Mouse (Mus musculus) Muller cell, postnatal 12 days (primary cell): ENCODE measurements at regions not wholly inside any gene's neighbourhood (a gene's known extent, or its start where the extent isn't known, plus 50 kb on each side); places are given as distances from the start of the nearest gene placed in this dataset.
"Not testable (repeated sequence)": the region's sequence is repeated elsewhere in the genome, so short reads cannot be mapped to it uniquely, and the experiment has no call there.

ENCODE experiments used
- DNase-seq: peaks from one replicate; pipeline ENCODE4 v3.0.0-alpha.2; 2015; ENCODE audit errors: inconsistent ontology term

DNA sequence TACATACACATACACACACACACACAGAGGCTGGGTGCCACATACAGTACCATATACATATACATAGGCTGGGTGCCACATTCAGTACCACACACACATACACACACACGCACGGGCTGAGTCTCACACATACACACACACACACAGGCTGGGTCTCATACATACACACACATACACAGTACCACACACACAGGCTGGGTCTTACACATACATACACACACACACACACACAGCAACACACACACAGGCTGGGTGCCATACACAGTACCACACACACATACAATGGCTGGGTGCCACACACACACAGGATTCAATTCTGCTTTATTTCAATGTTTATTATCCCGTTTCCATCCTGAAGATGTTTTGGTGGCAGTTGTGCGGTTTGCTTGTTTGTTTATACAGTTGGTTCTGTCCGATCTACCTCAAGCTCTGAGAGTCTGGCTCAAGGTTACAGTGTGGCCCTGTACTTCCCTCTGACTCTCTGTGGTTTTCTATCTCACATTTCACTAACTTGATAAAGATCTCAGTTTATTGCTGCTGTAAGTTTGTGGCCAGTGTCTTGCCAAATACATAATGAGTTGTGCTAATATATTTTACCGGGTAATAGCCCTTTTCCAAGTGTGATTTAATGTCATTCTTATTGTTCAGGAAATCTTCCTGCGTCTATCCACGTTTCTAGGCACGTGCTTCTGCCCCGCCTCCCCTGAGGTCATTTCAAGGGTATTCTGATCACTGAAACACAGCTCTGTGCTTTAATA lies 164.7 kb upstream of the Zfp637 start:
- no peak for DNase-seq

DNA sequence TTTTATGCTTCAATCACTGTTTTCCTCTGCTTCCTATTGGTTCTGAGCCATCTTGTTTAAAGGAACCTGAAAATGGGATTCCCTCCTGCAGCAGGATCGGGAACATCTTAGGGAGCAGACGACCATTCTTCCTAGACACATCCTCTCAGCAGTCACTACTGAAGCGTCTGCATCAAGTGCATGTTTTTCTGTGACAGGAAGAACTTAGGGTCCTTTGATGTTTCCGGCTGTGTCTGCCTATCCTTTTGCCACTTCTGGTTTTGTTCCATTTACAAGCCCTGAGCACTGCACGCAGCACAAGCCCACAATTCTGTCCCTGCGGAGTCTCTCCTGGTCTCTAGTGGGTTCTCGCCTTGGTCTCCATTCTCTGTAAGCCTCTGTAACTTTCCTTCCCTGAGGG lies 163.9 kb upstream of the Zfp637 start:
- DNase-seq: no peak

DNA sequence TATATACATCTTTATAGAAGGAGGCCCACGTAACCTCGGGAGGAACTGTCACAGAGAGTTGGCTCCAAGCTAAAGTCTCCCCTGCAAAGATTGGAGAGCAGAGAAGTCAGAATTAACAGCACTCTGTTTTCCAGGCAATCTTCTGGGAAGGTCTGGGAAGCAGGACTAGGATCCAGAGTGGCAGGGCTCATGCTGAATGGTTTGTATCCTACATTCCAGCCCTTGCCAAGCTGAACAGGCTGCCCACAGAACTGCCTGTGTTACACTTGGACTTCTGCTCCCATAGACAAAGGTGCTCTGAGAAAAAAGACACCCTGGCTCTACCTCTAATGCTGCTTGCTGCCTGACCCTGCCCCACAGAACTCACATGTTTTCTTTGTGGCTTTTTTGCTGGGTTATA lies 163.2 kb upstream of the Zfp637 start:
- DNase-seq: no peak

DNA sequence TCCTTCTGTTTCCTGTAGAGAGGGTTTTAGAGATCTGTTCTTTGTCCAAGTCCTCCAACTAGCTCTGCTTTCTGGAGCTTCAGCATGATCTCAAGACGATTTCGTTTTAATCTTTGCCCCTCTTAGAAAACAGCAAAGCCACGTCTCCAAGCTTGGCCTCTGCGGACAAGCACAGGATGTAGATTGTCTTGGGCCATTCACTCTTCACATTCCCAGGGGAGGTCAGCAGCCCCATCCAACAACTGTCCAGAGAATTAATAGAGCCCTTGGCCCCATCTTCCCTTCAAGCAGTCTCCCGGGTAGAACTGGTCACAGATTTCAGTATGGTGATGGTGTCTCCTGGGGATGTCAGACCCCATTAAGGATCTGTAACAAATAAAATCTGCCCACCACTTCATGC lies 162.7 kb upstream of the Zfp637 start:
- DNase-seq: no peak

DNA sequence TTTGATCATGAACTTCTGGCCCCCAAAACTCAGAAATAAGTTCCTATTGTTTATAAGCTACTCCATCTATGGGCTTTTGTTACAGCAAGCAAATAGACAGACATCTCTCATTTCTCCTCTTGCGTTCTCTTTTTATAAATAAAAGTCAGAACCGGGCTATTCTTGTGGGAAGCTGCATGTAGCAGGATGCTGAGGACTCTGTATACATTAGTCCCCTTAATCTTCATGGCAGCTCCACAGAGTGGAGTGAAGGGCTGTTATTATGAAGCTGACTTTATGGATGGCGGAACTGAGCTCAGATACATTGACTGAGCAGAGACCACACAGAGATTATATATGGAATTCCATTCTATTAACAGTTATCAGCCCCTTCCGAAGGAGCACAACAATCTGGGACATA lies 162.1 kb upstream of the Zfp637 start:
- no peak for DNase-seq

DNA sequence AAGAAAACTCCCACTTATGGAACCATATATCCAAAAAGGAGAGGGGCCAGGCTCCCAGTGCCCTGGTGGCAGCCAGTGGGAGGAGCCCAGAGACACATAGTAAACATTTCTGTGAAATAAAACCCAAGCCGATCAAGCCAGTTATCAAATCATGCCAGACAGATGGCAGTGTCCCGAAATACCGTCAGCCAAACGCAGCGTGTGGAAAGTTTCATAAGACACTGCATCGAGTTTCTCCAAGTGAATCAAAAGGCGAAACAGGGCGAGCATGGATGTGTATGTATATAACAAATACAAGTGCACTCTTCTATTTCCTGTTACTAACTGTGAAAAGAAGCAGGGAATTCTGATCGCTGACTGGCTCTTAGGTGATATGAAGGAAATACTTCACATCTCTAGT lies 154.8 kb upstream of the Zfp637 start:
- DNase-seq: no peak

DNA sequence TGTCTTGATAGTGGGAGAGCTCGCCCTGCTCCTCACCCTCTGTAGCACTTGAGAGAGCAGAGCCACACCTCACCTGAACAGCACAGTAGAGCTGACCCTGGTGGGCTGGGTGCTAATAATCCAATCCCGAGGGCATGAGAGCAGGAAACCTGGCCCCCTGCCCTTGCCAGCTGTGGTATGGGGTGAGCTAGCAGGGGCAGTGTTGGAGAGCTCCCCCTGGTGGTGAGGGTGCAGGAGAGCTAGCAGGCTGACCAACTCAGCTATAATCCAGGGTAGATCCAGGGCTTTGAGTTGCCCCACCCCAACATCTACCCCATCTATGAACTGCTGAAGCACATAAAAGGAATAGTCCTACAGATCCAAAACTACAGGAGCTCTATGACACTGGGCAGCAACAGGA lies 153.9 kb upstream of the Zfp637 start:
- no peak for DNase-seq

DNA sequence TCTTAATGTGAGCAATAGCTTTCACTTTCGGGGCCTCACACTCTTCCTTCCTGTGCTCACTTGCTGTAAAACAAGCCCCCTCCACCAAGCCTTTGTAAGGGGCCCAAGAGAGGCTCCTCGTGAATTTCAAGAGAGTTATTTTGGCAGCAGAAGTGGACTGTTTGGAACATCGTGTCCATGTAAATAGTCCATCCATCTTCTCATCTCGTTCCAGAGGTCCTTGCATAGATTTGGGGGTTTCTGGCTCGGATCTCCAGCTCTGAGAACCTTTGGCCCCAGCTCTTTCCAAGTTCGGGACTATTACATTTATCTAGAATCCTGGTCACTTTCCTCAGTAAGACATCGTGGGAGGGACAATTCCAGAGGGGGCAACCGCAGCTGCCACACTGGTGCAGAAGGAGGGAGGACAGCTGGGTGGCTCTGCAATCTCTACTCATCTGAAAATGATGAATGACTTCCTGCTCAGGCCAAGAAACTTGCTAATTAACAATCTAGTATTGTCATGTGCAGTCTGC lies 152.3 kb upstream of the Zfp637 start:
- no peak for DNase-seq

DNA sequence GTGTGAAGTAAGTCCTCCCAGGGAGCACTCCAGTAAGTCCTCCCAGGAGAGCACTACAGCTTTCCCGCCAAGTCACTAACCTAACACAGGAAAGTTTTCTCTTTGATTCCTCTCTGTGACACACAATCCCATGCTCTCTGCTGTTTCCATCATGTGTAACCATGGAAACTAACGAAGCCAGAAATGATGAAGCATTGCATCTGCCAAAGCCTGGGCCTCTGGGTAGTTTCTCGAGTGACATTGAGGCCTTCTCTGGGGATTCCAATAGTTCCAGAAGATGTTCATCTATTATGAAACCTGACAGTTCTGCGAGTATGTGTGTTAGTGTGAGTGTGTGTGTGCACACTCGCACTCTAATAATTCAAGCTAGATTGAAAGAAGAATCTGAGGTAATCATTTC lies 140.7 kb upstream of the Zfp637 start:
- DNase-seq: no peak

DNA sequence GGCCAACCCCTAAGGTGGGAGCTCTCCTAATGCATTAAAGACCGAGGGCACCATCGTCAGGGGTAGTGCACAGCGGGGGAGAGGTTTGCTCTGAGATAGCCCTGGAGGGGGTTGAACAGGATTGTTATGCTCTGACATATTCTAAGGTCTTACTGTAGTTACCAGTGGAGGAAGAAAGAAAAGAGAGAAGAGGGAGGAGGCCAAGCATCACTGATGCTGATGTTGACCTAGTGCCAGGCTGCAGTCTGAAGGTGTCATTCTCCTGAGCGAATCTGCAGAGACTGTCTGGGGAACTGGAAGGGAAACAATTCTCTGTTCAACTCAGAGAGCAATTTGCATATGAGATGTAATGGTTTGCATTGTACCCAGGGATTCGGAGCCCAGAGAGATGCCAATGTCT lies 139.4 kb upstream of the Zfp637 start:
- no peak for DNase-seq

DNA sequence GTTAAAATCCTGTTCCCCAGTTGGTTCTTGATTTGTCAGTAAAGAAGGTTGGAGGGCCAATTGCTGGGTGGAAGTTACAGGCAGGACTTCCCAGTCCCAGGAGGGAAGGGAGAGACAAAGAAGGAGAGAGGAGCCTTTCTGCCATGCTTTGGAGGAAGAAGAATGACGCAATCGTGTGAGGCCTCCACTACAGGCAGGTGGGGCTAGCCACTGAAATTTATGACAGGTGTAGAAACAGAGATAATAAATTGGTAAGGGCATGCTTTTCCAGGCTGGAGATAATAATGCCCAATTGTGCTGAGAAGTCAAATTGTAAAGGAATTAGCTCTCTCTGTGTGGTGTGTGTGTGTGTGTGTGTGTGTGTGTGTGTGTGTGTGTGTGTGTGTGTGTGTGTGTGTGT lies 135.0 kb upstream of the Zfp637 start:
- DNase-seq: no peak

DNA sequence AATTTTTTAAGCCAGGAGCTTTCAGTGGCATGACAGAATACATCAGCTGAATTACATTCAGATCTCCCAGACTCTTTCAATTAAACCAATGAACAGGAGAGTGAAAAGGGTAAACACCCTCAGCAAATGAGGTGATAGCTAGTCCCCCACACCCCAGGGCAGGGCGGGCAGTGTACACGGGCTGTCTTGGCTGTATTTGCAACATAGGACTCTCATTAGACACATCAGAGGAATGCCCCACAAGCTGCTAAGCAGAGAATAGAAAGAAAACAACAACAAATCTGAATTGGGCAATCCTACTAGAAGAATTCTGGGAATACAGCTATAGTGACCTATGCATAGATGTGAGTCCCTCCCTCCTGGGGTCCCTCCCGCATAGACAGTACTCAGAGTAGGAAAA lies 131.8 kb upstream of the Zfp637 start:
- no peak for DNase-seq

DNA sequence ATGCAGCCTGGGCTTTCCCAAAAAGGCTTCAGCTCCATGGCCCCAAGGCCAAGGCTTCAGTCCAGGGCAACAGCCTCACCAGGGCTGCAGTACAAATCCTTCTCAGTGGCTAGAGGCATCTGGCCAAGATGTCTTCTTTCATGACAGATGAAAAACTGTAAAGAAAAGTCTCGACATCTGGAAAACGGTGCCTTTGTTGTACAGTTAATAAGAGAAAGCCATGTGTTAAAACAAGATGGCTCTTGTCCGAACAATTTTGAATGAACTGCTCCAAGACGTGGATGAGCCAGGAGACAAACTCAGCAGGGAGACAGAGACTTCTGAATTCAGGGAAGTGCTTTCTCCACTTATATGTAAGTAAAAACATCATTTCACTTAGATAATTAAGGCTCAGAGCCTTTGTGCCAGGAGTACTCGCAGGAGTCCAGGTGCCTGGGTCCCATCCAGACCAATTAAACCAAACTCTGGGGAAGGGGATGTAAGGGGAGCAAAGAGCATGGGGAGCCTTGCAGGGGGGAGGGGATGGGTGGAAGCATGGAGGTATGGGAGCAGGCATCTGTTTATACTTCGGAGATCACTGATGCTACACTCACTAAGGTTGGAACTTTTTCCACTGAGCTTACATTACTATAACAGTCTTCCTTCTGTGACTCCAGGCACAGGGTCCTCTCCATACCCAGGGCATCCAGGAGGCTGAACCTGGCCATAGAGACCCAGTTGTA lies 125.8 kb upstream of the Zfp637 start:
- DNase-seq: no peak

DNA sequence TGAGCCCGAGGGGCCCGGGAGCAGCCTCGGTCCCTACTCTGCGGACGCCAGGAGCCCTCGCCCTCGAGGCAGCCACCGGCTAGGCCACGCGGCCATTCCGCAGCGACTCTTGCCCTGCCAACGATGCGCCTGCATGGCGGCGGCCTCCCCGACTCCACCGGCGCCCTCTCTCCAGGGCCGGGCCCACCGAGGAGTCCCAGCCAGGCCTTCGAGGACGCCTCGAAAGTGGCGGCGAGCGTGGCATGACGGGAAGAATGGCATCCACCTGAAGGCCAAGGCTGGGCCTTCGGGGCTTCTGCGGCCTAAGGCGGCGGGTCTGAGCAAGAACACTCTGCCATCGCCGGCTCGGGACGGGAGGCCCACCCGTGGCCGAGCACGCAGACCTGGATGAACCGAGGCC lies 124.6 kb upstream of the Zfp637 start:
- not testable (repeated sequence) for DNase-seq

DNA sequence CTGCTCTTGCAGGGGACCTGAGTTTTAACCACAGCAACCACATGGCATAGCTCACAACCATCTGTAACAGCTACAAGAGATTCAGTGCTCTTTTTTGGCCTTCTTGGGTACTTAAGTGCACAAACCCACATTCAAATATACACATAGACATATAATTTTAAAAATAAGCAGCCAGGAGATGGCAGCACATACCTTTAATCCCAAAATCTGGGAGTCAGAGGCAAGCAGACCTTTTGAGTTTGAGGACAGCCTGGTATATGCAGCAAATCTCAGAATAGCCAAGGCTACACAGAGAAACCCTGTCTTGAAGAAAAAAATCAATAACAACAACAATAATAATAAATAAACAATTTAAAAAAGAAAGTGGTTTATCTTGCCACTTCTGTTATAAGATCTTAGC lies 88.6 kb upstream of the Zfp637 start:
- DNase-seq: not testable (repeated sequence)

DNA sequence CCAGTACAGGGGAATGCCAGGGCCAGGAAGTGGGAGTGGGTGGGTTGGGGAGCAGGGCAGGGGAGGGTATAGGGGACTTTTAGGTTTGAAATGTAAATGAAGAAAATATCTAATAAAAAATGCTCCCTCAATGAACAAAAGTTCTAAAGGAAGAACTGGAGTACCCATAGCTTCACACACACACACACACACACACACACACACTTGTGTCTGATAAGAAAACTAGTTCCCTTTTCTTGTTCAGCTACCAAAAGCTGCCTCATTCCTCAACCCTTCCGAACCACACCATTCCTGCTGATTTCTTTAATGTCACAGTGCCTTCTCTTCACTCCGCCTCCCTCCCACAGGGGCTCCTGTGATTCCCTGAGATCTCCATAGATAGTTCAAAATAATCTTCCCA lies 85.3 kb upstream of the Zfp637 start:
- not testable (repeated sequence) for DNase-seq

DNA sequence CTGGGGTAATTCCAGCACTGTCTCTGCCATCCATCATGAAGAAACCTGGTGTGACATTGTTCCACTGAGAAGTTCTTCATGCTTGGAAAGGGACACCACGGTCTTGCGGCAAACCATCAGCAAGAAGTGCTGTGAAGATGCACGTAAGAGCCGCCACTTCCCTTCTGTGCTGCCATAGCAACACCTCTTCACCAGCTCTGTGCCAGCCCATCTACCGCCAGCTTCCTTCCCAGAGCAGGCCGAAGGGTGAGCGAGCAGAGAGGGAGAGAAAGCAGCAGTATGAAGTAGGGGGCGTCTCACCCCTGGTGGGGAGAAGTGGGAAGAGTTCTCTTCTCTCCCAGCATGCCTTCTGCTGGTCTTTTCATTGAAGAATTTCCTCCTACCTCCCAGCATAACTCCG lies 84.8 kb upstream of the Zfp637 start:
- DNase-seq: no peak

DNA sequence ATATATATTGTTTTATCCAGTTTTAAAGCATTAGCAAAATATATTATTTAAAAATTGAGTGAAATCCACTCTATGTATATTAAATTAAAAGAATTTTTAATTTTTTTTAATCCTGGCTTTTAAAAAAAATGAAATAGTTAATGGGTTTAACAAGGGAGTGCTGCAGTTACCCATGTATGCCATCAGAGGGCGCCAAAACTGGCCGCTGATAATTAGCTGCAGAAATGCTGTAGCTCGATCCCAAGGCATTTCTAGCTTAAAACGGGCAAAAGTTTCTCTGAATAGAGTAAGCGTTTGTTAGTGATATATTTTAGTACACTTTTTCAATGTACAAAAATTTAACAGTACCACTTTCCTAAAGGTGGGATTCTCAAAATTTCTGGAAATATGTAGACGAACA lies 82.5 kb upstream of the Zfp637 start:
- peak; percentile 17 for DNase-seq

DNA sequence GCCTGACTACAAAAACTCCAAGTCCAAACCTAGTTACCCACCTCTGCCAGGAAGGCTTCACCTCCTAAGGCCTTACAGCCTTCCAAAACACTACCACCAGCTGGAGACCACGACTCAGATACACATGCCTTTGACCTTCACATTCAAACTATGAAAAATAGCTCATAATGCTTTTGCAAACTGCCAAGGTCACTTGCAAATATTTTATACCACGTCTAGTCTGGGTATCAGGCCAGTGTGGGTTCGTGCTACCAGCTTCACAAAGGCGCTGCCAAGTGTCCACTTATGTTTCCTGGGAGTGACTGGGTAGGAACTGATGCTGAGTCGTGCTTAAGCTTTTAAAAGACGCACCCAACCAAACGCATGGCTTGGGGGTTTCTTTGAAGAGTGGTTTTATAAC lies 69.5 kb upstream of the Zfp637 start:
- DNase-seq: no peak

DNA sequence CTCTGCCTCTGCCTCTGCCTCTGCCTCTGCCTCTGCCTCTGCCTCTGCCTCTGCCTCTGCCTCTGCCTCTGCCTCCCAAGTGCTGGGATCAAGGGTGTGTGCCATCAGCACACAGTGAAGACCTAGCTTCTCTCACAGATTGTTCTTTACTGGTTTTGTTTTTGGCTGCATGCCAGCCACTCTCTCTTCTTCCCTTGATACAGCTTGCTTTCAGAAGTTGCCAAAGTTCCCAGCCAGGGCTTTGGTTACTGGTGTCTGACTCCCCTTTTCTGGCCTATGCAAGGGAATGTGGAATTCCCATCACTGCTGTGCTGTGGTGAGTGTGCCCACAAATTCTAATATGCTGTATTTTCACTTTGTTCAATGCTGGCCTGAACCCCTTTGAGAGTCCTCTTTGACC lies 68.6 kb upstream of the Zfp637 start:
- peak; percentile 70 for DNase-seq

DNA sequence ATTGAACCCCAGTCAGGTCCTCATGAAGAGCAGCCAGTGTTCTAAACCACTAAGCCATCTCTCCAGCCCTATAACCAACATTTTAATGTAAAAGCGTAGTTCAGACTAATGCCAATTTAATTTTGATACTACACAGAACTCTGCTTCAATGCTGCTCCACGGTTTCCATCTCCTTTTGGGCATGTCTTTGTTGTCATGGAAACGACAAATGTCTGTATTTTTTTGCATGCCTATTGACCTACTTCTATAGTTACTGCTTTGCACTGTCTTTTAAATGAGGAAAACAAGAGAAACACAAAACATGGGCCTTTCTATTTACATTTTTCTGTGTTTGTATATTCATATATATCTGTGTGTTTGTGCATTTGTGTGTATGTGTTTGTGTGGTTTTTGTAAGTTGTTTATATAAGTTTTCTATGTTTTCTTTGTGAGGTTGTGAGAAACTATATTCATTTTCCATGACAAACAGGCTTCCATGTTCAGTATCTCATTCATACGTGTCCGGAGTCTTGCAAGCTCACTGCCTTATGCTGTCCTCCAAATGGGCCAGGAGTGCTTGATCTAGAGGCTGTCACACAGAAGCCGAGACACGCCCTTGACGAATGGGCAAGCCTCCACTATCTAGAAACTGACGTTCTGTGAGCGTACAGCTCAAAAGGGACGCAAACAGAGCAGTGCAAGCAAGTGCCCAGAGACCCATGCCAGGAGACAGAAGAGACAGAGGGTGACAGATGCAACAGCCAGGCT lies 65.5 kb upstream of the Zfp637 start:
- no peak for DNase-seq

DNA sequence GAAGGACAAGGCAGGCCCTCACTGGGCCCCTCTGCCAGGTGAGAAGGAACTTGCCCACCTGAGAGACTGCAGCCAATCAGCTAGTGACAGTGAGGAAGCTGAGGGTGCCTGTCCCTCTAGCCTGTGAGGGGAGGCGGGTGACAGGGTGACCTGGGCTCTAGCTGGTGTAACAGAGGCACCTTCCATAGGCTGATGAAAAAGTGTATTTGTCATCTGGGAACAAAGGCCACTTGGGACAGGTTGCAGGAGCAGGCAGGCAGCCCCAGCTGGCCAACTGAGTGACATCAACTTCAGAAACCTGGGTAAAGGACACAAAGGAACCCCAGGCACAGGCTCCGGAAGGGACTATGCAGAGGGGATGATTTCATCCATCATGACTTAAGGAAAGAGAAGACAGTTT lies 63.0 kb upstream of the Zfp637 start:
- no peak for DNase-seq

DNA sequence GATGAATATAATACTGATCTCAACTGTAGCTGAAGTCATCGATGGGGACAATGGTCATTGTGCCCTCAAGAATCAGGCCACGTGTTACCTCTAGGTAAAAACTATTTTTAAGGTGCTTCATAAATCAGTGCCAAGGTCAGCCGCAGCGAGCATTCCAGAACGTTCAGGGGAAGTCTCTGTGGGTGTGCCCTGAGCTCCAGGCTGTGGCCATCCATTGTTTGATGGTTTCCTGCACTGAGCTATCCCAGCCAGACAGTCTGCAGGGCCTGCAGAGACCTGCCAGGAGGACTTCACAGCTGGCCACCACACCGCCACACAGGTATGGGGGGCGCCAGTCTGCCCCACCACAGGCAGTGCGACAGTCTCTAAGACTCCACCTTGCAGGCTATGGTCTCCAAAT lies 62.5 kb upstream of the Zfp637 start:
- DNase-seq: no peak
